Mouse (Mus musculus): Measurements from ENCODE around the gene Agtr2. TPM values are rescaled to one million over a fixed set of nuclear protein-coding genes. Genes with fewer than 3 reads are reported as not detected.

Agtr2 gene
- polyA plus RNA-seq (2014; fragmentation: Illumina TruSeq; extraction: RNeasy Lipid Tissue Mini Kit (QIAGEN cat#74804); ENCODE audit: low read depth, low replicate concordance), result 60.1 TPM

GRCm38 (mm10) chrX:21484414-21484813 is at the start of gene Agtr2:
TSS of gene Agtr2 (plus strand) at chrX:21484544.

Other genes with a start within 250 kb of the Agtr2 start
- gene Slc6a14, start 230.4 kb downstream of the Agtr2 start, polyA plus RNA-seq (2014; fragmentation: Illumina TruSeq; extraction: RNeasy Lipid Tissue Mini Kit (QIAGEN cat#74804); ENCODE audit: low read depth, low replicate concordance), result 0.76 TPM

Measured in adrenal gland, adult 10 weeks (tissue).